Mouse (Mus musculus) cerebellum, adult 2 months (tissue): Measurements from ENCODE around the gene Ccdc88c.

ENCODE experiments used
- CTCF ChIP-seq: fragments of 200-500 bp; IDR thresholded peaks from 2 replicates; pipeline ENCODE4 v1.5.1; 2011; ENCODE audit warnings: low read depth, mild to moderate bottlenecking, control low read depth, low read length, moderate library complexity, borderline replicate concordance; ENCODE audit not compliant: insufficient read depth
- POLR2A ChIP-seq: fragments of 200-500 bp; IDR thresholded peaks from 2 replicates; pipeline ENCODE4 v1.6.1; 2011; ENCODE audit warnings: low read length, control low read depth, borderline replicate concordance; ENCODE audit not compliant: insufficient read depth

DNA sequence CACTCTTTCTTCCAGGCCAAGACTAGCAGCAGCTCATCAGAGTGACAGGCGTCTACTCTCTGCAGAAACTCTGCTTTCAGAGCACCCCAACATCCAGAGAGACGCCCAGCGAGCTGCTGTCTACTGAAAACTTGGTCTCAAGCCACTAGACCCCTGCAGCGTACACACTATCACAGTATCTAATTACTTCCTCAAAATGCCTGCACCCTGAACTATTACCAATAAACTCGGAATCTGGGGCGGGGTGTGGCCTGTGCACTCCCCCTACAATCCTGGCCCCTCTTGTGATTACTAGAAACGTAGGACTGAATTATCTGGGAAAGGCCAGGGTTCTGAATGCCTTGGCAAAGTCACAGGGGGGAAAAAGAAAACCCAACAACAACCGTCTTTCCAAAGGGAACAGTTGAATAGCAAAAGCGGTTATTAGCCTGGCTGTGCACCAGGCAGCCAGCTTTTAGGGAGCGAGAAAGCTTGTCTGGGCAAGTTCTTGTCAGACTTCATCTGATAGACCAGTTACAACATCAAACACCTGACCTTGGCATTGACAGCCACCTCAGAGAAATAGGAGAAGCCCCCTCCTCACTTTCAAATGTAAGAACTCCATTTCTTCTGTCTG lies 14.2 kb downstream of the Ccdc88c start:
- TF ChIP-seq CTCF, result no peak
- TF ChIP-seq POLR2A, result no peak
